Mouse (Mus musculus): Measurements from ENCODE around the gene Ano1. TPM values are rescaled to one million over a fixed set of nuclear protein-coding genes. Genes with fewer than 3 reads are reported as not detected.
A peak's percentile ranks its signal among the peaks of the same experiment; 100 is the strongest.

Ano1 gene
- polyA plus RNA-seq, 1 experiment from 2014 or later, result 9.7 TPM

- Histone ChIP-seq H3K9me3 (no peaks in the 10 kb centered on the region), H3K4me1 (peaks cover 4% of the 10 kb centered on the region; the same call in 1 of the 2 replicates), H3K4me3 (no peak overlapping the region), H3K9ac (no peak overlapping the region), H3K36me3 (no peaks in the 10 kb centered on the region), H3K27me3 (no peaks in the 10 kb centered on the region), H3K4me2 (no peak overlapping the region), H3K27ac (no peak overlapping the region)
- 51% methylated on average over 6 of the region's 6 CpGs for WGBS
- ATAC-seq (ENCODE audit: insufficient number of reproducible peaks, low FRiP score, low TSS enrichment, low read depth), result no peak
Measured at GRCm38 (mm10) chr7:144663566-144663965, 88.2 kb downstream of the Ano1 start.

- Histone ChIP-seq H3K36me3 (no peaks in the 10 kb centered on the region), H3K27ac (no peak overlapping the region), H3K4me2 (no peak overlapping the region), H3K9me3 (no peaks in the 10 kb centered on the region), H3K4me3 (no peak overlapping the region), H3K4me1 (peaks cover 22% of the 10 kb centered on the region), H3K9ac (no peak overlapping the region), H3K27me3 (no peaks in the 10 kb centered on the region)
- no peak for ATAC-seq (ENCODE audit: insufficient number of reproducible peaks, low FRiP score, low TSS enrichment, low read depth)
- WGBS, result 55% methylated on average over 9 of the region's 9 CpGs
Measured at GRCm38 (mm10) chr7:144656261-144656967, 95.4 kb downstream of the Ano1 start.

GRCm38 (mm10) chr7:144653681-144654425 is 97.9 kb downstream of the Ano1 start:
- Histone ChIP-seq H3K4me1 (peaks cover 22% of the 10 kb centered on the region), H3K27me3 (no peaks in the 10 kb centered on the region), H3K4me2 (no peak overlapping the region), H3K9me3 (no peaks in the 10 kb centered on the region), H3K36me3 (no peaks in the 10 kb centered on the region), H3K27ac (0 out of 2 replicates have a peak overlapping the region, but pooled peaks have one; percentile 17), H3K4me3 (no peak overlapping the region), H3K9ac (no peak overlapping the region)
- peak; percentile 42; the same call in 1 of the 2 replicates for ATAC-seq (ENCODE audit: insufficient number of reproducible peaks, low FRiP score, low TSS enrichment, low read depth)
- 25% methylated on average over 10 of the region's 10 CpGs for WGBS

DNA sequence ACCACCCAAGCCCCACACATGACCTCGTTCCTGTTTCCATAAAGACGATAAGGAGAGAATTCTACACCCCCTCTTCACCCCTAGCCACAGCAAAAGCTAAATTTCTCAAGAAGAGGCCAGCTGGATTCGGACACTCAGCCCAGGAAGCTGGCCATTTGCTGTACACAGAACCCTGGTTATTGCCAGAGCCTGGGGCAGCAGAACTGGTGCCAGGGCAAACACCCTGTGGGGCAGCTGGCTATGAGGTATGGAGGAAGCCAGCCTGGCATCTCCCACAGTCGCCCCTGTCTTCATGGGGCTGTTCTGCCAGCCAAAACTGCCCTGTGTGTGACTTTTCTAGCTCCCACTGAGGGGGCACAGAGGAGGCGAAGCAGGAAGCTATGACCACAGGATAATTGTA is 104.2 kb downstream of the Ano1 start:
- no peak overlapping the region for H3K27ac ChIP-seq
- 59% methylated on average over 5 of the region's 5 CpGs for WGBS
- no peak overlapping the region for H3K4me2 ChIP-seq
- H3K4me3 ChIP-seq, result no peak overlapping the region
- ATAC-seq (ENCODE audit: insufficient number of reproducible peaks, low FRiP score, low TSS enrichment, low read depth), result no peak
- H3K9me3 ChIP-seq, result no peaks in the 10 kb centered on the region
- no peaks in the 10 kb centered on the region for H3K27me3 ChIP-seq
- no peaks in the 10 kb centered on the region for H3K36me3 ChIP-seq
- H3K4me1 ChIP-seq, result peaks cover 8% of the 10 kb centered on the region
- no peak overlapping the region for H3K9ac ChIP-seq

- Histone ChIP-seq H3K27ac (no peak overlapping the region), H3K9ac (no peak overlapping the region), H3K27me3 (no peaks in the 10 kb centered on the region), H3K36me3 (no peaks in the 10 kb centered on the region), H3K4me2 (no peak overlapping the region), H3K4me3 (no peak overlapping the region), H3K4me1 (no peaks in the 10 kb centered on the region), H3K9me3 (no peaks in the 10 kb centered on the region)
- no peak for ATAC-seq (ENCODE audit: insufficient number of reproducible peaks, low FRiP score, low TSS enrichment, low read depth)
- WGBS, result 71% methylated on average over 1 of the region's 1 CpGs
Measured at GRCm38 (mm10) chr7:144640817-144641216, 111.0 kb downstream of the Ano1 start.

DNA sequence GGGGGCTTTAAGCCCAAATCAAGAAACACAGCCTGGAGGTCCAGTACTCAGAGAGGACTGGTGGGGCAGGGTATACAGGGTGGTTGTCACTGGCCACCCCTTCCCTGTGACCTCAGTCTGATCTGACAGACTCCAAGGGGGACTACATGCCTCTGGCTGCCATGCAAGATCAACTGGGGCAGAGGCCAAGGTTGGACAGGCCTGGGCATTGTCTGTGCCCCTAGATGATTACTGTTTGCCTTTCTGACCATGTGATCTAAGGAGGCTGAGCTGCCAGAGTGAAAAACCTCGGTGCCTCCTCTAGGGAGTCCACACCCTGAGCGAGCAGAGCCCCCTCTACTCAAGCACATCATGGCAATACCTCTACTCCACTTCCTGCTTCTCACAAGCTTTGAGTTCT is 115.8 kb downstream of the Ano1 start:
- no peak overlapping the region for H3K9ac ChIP-seq
- no peak overlapping the region for H3K4me3 ChIP-seq
- no peaks in the 10 kb centered on the region for H3K9me3 ChIP-seq
- no peaks in the 10 kb centered on the region for H3K4me1 ChIP-seq
- WGBS, result 30% methylated on average over 2 of the region's 2 CpGs
- no peak overlapping the region for H3K4me2 ChIP-seq
- no peak for ATAC-seq (ENCODE audit: insufficient number of reproducible peaks, low FRiP score, low TSS enrichment, low read depth)
- no peaks in the 10 kb centered on the region for H3K36me3 ChIP-seq
- no peaks in the 10 kb centered on the region for H3K27me3 ChIP-seq
- H3K27ac ChIP-seq, result no peak overlapping the region

DNA sequence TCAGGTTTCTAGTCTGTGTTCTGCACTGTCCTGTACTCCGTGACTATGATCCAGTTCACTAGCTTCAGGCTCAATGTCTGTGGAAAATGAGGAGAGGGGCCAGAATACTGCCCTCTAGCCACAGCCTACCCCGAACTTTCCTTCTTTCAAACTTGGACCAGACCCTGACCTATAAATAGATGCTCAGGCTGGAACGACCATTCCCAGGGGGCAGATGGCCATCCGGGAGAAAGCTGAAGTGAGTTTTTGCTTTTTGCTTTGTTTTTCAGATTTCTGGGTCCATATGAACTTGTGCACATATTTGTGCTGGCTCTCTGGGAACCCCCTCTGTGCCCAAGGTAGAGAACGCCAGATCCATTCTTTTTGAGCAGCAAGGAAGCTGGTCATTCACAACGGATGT is 116.9 kb downstream of the Ano1 start:
- Histone ChIP-seq H3K9me3 (no peaks in the 10 kb centered on the region), H3K27ac (no peak overlapping the region), H3K36me3 (no peaks in the 10 kb centered on the region), H3K27me3 (no peaks in the 10 kb centered on the region), H3K9ac (no peak overlapping the region), H3K4me2 (no peak overlapping the region), H3K4me1 (no peaks in the 10 kb centered on the region), H3K4me3 (no peak overlapping the region)
- no peak for ATAC-seq (ENCODE audit: insufficient number of reproducible peaks, low FRiP score, low TSS enrichment, low read depth)
- 70% methylated on average over 6 of the region's 6 CpGs for WGBS

DNA sequence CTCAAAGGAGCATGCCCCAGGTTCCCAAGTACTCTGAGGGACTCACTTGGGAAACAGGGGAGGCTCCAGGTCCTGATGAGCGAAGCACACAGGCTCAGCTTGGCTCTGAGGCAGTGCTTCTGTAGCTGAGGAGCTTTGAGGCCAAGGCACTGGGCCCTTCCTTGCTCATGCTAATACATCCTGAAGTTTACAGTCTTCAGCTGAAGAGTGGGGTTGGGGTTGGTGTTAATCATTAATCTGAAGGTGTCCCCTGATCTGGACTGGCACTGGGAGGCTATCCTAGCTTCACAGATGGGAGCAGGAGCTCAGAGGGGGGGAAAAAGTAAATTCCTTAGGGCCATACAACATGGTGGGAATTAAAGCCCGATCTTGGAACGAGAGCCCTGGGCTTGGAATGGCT is 117.3 kb downstream of the Ano1 start:
- Histone ChIP-seq H3K36me3 (no peaks in the 10 kb centered on the region), H3K9me3 (no peaks in the 10 kb centered on the region), H3K27ac (no peak overlapping the region), H3K4me2 (no peak overlapping the region), H3K4me1 (no peaks in the 10 kb centered on the region), H3K27me3 (no peaks in the 10 kb centered on the region), H3K4me3 (no peak overlapping the region), H3K9ac (no peak overlapping the region)
- 76% methylated on average over 3 of the region's 3 CpGs for WGBS
- no peak for ATAC-seq (ENCODE audit: insufficient number of reproducible peaks, low FRiP score, low TSS enrichment, low read depth)

DNA sequence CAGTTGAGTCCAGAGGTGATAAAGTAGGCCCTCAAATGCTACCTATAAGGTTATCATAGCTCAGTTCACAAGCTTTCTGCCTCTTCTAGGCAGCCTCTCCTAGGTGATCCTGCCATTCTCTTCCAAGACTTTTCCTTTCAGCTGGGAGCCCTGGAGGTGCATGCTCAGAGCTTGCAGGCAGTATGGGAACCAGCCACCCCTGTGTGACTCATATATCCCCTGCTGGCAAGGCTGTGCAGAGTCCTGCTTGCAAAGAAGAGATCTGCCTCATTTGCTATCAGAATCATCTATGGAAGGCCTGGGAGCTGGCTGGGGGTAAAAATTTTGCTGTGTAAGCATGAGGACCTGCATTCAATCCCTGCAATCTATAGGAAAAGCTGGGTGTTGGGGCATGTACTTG is 119.5 kb downstream of the Ano1 start:
- H3K36me3 ChIP-seq, result no peaks in the 10 kb centered on the region
- no peak for ATAC-seq (ENCODE audit: insufficient number of reproducible peaks, low FRiP score, low TSS enrichment, low read depth)
- H3K4me3 ChIP-seq, result no peak overlapping the region
- H3K9ac ChIP-seq, result no peak overlapping the region
- no peaks in the 10 kb centered on the region for H3K9me3 ChIP-seq
- H3K27ac ChIP-seq, result no peak overlapping the region
- no peaks in the 10 kb centered on the region for H3K27me3 ChIP-seq
- no peak overlapping the region for H3K4me2 ChIP-seq
- H3K4me1 ChIP-seq, result peaks cover 4% of the 10 kb centered on the region

GRCm38 (mm10) chr7:144630622-144631021 is 121.2 kb downstream of the Ano1 start:
- Histone ChIP-seq H3K4me2 (no peak overlapping the region), H3K9ac (no peak overlapping the region), H3K27me3 (no peaks in the 10 kb centered on the region), H3K27ac (no peak overlapping the region), H3K36me3 (no peaks in the 10 kb centered on the region), H3K4me1 (peaks cover 4% of the 10 kb centered on the region), H3K9me3 (no peaks in the 10 kb centered on the region), H3K4me3 (no peak overlapping the region)
- ATAC-seq (ENCODE audit: insufficient number of reproducible peaks, low FRiP score, low TSS enrichment, low read depth), result no peak
- 76% methylated on average over 3 of the region's 3 CpGs for WGBS

DNA sequence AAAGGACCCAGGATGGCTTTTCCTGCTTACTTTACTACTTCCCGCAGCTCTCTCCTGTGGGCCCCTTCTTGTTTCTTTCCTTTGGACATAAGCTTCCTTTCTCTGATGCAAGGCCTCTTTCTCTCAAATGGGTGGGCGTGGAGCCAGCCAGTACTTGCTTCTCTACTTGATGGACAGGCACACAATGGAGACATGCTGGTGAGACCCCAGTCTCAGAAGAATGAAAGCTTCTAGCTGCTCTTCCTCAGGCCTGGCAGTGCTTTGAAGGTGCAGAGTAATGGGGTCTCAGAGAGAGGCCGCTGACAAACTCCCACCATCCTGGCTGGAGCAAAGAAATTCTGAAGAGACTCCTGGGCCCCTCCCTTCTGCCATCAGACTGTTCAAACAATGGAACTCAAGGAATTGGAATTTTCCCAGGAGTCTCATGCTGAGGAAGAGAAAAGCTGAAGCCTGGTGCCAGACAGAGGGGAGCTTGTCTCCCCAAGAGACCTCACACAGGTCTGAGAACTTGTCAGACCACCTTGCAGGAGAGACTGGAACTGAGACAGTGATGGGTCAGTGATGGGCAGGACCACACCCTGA is 123.3 kb downstream of the Ano1 start:
- Histone ChIP-seq H3K4me1 (peaks cover 4% of the 10 kb centered on the region), H3K36me3 (no peaks in the 10 kb centered on the region), H3K9me3 (no peaks in the 10 kb centered on the region), H3K4me2 (no peak overlapping the region), H3K27ac (no peak overlapping the region), H3K27me3 (no peaks in the 10 kb centered on the region), H3K4me3 (no peak overlapping the region), H3K9ac (no peak overlapping the region)
- 18% methylated on average over 3 of the region's 3 CpGs for WGBS
- ATAC-seq (ENCODE audit: insufficient number of reproducible peaks, low FRiP score, low TSS enrichment, low read depth), result no peak

- Histone ChIP-seq H3K4me2 (no peak overlapping the region), H3K4me1 (peaks cover 4% of the 10 kb centered on the region), H3K9me3 (no peaks in the 10 kb centered on the region), H3K4me3 (no peak overlapping the region), H3K27me3 (no peaks in the 10 kb centered on the region), H3K27ac (no peak overlapping the region), H3K36me3 (no peaks in the 10 kb centered on the region), H3K9ac (no peak overlapping the region)
- 42% methylated on average over 13 of the region's 13 CpGs for WGBS
- ATAC-seq (ENCODE audit: insufficient number of reproducible peaks, low FRiP score, low TSS enrichment, low read depth), result no peak
Measured at GRCm38 (mm10) chr7:144627606-144628333, 124.0 kb downstream of the Ano1 start.

Data from limb, embryonic 15.5 days (tissue).